Mouse (Mus musculus): ENCODE data around the gene Fasn. TPM values are rescaled to one million over a fixed set of nuclear protein-coding genes. Genes with fewer than 3 reads are reported as not detected.
"Not testable (repeated sequence)": the region's sequence is repeated elsewhere in the genome, so short reads cannot be mapped to it uniquely, and the experiment has no call there.

Fasn gene
- total RNA-seq, 2 experiments from 2014 or later: 168 to 171 TPM

GRCm38 (mm10) chr11:120804274-120804673 lies 20.1 kb downstream of the Fasn start:
- intact Hi-C loops (cut with DNase I): no loop called here
- no peak for DNase-seq (ENCODE audit: low spot score in 2 of 2)

GRCm38 (mm10) chr11:120800061-120800904 lies 24.1 kb downstream of the Fasn start:
- intact Hi-C loops (cut with DNase I): no loop called here
- DNase-seq (ENCODE audit: low spot score in 2 of 2): peak; percentile 80 to 84

GRCm38 (mm10) chr11:120799316-120799890 lies 24.9 kb downstream of the Fasn start:
- DNase-seq (ENCODE audit: low spot score in 2 of 2): no peak
- intact Hi-C loops (cut with DNase I): no loop called here

GRCm38 (mm10) chr11:120798244-120798643 lies 26.1 kb downstream of the Fasn start:
- intact Hi-C loops (cut with DNase I): no loop called here
- no peak for DNase-seq (ENCODE audit: low spot score in 2 of 2)

GRCm38 (mm10) chr11:120796614-120796946 lies 27.8 kb downstream of the Fasn start:
- intact Hi-C loops (cut with DNase I): no loop called here
- DNase-seq (ENCODE audit: low spot score in 2 of 2): no peak

GRCm38 (mm10) chr11:120795756-120796613 lies 28.4 kb downstream of the Fasn start, which contains the start of gene Dus1l:
Gene Dus1l, minus strand, starts transcription at chr11:120796403.
- peak; percentile 95 to 98 for DNase-seq (ENCODE audit: low spot score in 2 of 2)
- intact Hi-C loops (cut with DNase I): no loop called here

- DNase-seq (ENCODE audit: low spot score in 2 of 2): no peak
- intact Hi-C loops (cut with DNase I): no loop called here
These were observed 31.7 kb downstream of the Fasn start for GRCm38 (mm10) chr11:120792652-120793051.

GRCm38 (mm10) chr11:120789810-120790209 lies 34.5 kb downstream of the Fasn start:
- no peak for DNase-seq (ENCODE audit: low spot score in 2 of 2)
- intact Hi-C loops (cut with DNase I): no loop called here

GRCm38 (mm10) chr11:120789355-120789754 lies 35.0 kb downstream of the Fasn start:
- intact Hi-C loops (cut with DNase I): no loop called here
- DNase-seq (ENCODE audit: low spot score in 2 of 2): no peak

- DNase-seq (ENCODE audit: low spot score in 2 of 2): not testable (repeated sequence)
These were observed 35.9 kb downstream of the Fasn start for GRCm38 (mm10) chr11:120788460-120788859.

GRCm38 (mm10) chr11:120785145-120785544 lies 39.2 kb downstream of the Fasn start:
- no peak for DNase-seq (ENCODE audit: low spot score in 2 of 2)
- intact Hi-C loops (cut with DNase I): no loop called here

More at GRCm38 (mm10) chr11:120788460-120788859, 35.9 kb downstream of the Fasn start:
- intact Hi-C loops (cut with DNase I): not testable (repeated sequence)

- peak; percentile 82 to 83 for DNase-seq (ENCODE audit: low spot score in 2 of 2)
- intact Hi-C loops (cut with DNase I): no loop called here
These were observed 40.1 kb downstream of the Fasn start, which contains the start of the genes Rfng and Gps1 for GRCm38 (mm10) chr11:120784064-120784791. Gene Rfng, minus strand, starts transcription at chr11:120784207. Gene Gps1, plus strand, starts transcription at chr11:120784272.

- DNase-seq (ENCODE audit: low spot score in 2 of 2): no peak
- intact Hi-C loops (cut with DNase I): no loop called here
These were observed 40.8 kb downstream of the Fasn start for GRCm38 (mm10) chr11:120783426-120784063.

- DNase-seq (ENCODE audit: low spot score in 2 of 2); intact Hi-C loops (cut with DNase I): not testable (repeated sequence)
These were observed 43.0 kb downstream of the Fasn start for GRCm38 (mm10) chr11:120781361-120781760.

- DNase-seq (ENCODE audit: low spot score in 2 of 2): no peak
- intact Hi-C loops (cut with DNase I): loop anchor here (5.0 kb wide), 1 partner anchor 163 kb away; the partner anchor contains the start of gene Pcyt2
These were observed 44.5 kb downstream of the Fasn start for GRCm38 (mm10) chr11:120779876-120780275.

GRCm38 (mm10) chr11:120777123-120777522 lies 47.2 kb downstream of the Fasn start:
- intact Hi-C loops (cut with DNase I): loop anchor here (2.0 to 5.0 kb wide), 2 partner anchors 64 to 160 kb away; partner anchors contain the start of genes Cenpx, Lrrc45 and Pcyt2
- DNase-seq (ENCODE audit: low spot score in 2 of 2): peak in 1 of 2 experiments; percentile 1

GRCm38 (mm10) chr11:120775774-120776469 lies 48.4 kb downstream of the Fasn start:
- intact Hi-C loops (cut with DNase I): loop anchor here (1.0 to 5.0 kb wide), 3 partner anchors 56 to 159 kb away; partner anchors contain the start of genes Cenpx, Lrrc45 and Pcyt2
- peak; percentile 93 to 95 for DNase-seq (ENCODE audit: low spot score in 2 of 2)

All from left cerebral cortex, postnatal 25 days (tissue).